Mouse (Mus musculus) left cerebral cortex, adult 11 months (tissue): ENCODE data around the gene Frk.
"Not testable (repeated sequence)": the region's sequence is repeated elsewhere in the genome, so short reads cannot be mapped to it uniquely, and the experiment has no call there.

Experiments
- DNase-seq: peaks from one replicate; pipeline ENCODE4 v3.0.0; 2022; ENCODE audit warnings: low spot score

Frk gene

DNA sequence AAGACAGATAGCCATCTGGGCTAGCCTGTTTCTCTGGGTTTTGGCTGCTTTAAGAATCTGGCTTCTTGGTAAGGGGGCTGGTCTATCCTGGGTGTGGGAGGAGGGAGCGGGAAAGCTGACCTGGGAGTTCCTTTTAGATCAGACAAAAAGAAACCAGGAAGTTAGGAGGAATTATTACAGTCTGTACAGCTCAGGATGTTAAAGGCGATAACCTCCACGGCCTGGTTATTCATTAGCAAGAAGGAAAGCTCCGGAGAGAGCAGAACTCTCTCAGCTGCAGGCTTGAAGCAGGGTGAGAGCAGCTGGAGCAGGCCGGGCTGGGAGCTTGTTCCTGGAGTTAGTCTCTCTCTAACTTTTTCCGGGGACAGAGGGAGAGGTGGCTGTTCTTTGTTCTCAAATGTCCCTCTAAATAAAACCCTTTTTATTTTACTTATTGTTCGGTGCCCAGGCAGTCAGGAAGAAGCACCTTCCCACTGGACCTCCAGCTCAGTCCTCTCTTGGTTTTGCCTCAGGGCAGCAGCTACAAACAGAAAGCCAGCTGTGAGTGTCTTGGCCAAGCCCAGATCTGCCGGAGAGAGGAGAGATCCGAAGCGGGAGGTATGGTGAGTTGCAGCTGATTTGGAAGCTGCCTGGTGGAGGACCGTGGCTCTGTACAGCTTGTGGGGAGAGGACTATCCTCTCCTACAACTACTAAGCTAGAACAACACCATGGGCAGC is at the start of gene Frk:
Gene Frk (plus strand): TSS at position 103 of the 717 bp plus-strand sequence.
- no peak for DNase-seq

GRCm38 (mm10) chr10:34434191-34434590 is 49.0 kb upstream of the Frk start:
- DNase-seq, result not testable (repeated sequence)

- DNase-seq, result peak; percentile 6
Measured at GRCm38 (mm10) chr10:34449469-34449868, 33.7 kb upstream of the Frk start.

DNA sequence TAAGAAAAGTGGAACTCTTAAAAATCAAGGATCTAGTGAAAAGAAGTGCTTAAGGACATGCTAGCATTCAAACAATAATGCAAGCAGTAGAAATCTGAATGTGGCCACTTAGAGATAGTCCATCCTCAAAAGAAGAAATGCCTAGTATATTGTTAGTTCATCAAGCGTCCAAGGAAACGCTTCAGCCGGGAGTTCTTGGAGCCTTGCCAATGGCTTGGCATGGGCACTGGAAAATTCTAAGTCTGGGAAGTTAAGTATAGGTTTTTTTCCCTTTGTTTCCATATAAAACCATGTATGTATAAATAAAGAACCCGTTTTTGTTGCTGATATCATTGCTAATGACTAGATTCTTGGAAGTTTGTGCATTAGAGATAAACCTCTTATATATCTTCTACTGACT is 21.7 kb upstream of the Frk start:
- DNase-seq, result no peak

DNA sequence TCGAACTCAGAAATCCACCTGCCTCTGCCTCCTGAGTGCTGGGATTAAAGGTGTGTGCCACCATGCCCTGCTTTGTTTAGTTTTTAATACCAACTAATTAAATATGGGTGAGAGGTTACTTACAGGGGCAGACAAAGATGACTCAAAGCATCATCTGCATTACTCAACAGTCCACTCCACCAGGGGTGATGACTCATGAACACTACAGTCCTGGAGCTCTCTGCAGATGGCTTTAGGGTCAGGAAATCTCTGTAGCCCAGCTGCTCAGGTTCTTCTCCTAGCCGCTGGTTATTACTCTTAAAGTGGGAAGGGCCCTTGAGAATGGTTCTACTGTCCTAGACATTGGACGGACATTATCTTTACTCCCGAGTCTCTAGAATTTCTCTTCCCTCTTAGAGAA is 18.9 kb upstream of the Frk start:
- DNase-seq, result no peak

DNA sequence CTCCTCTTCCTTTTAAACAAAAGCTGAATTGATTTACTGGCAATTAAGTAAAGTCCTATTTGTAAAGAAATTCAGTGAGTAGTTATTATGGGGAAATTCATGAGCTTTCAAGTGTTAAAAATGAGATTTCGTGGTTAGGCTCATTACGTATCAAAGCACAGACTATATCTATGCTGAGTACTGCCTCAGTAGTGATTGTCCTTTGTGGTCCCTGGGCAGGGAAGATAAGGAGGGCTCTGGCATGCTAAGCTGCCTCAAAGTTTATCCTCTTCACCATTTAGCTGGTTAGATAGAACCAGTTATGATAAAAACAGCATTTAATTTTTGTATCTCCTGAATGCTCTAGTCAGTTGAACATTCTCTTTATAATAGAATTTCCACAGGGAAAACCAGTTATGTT is 14.2 kb upstream of the Frk start:
- DNase-seq, result no peak

DNA sequence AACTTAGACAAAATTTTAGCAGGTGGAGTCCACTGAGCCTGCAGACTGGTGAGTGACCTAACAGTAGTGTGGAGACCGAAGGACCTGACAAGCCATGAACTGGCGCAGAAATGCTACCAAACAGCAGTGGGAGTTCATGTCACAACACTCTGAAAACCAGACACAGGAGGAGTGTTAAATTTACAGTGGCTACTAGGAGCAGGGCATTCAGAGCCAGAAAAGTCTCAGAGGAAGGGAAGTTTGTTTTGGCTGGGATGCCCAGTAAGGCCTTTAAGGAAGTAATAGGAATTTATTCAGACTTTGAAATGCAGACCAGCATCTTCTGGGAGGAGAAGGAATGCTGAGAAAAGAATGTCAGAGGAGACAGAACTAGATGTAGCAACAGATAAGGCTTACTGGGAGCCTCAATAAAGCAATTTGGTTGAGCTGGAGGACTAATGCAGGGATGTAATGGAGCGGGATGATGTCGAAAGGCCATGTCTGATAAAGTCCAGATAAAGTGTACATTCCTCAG is 3.2 kb upstream of the Frk start:
- DNase-seq, result no peak

DNA sequence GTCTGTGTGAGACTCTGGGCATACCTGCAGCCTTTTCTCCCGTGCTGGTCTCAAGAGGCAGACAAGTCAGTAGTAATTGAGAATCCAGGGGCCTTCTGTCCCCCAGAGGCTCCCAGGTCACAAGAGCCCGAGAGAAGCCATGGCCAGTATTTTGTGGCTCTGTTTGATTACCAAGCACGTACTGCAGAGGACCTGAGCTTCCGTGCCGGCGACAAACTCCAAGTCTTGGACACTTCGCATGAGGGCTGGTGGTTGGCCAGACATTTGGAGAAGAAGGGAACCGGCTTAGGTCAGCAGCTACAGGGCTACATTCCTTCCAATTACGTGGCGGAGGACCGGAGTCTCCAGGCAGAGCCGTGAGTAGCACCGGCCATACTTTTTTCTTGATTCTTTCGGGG is 814 bp downstream of the Frk start:
- no peak for DNase-seq

- DNase-seq, result no peak
Measured at GRCm38 (mm10) chr10:34485079-34485478, 1.9 kb downstream of the Frk start.

- no peak for DNase-seq
Measured at GRCm38 (mm10) chr10:34507807-34508206, 24.6 kb downstream of the Frk start.

DNA sequence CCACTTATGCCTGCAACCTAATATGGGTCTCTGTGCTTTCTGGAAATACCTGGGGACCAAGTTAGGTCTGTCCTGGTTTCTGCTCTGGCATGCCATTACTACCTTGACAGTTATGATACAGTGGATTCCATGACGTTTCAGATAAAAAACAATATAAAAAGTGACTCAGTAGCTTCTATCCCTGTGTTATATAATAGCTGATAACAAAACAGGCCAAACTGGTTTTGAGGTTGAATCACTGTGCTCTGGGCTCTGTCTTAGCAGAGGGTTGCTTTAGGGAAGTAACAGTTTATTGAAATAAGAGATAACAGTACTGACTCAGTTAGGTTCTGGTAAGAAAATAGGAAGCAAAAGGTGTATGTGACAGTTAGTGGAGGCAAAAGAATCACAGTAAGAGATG is 25.4 kb downstream of the Frk start:
- no peak for DNase-seq

- no peak for DNase-seq
Measured at GRCm38 (mm10) chr10:34509256-34509655, 26.1 kb downstream of the Frk start.

GRCm38 (mm10) chr10:34511192-34511591 is 28.0 kb downstream of the Frk start:
- DNase-seq, result no peak

GRCm38 (mm10) chr10:34512551-34512950 is 29.4 kb downstream of the Frk start:
- no peak for DNase-seq

- no peak for DNase-seq
Measured at GRCm38 (mm10) chr10:34525598-34525997, 42.4 kb downstream of the Frk start.

- DNase-seq, result no peak
Measured at GRCm38 (mm10) chr10:34531766-34532165, 48.6 kb downstream of the Frk start.

- no peak for DNase-seq
Measured at GRCm38 (mm10) chr10:34532507-34532906, 49.3 kb downstream of the Frk start.

GRCm38 (mm10) chr10:34540687-34541086 is 57.5 kb downstream of the Frk start:
- no peak for DNase-seq

GRCm38 (mm10) chr10:34541717-34542490 is 58.7 kb downstream of the Frk start:
- no peak for DNase-seq

DNA sequence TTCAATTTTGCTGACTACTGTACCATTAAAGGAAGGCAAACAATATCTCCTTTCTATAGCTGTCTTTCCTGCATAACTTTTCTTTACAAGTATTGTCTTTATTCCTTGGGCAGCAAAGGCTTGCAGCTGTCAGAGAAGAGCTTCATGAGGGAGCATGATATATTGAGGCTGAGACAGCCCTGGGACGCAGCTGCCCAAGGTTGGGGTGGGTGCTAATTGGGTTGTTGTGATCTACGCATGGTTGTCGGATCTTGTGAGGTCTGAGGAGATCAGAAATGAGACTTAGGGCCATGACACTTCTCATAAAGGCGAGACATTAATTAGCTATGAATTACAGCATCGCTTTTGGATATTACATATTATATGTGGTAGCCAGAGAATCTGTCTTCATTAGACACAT is 67.4 kb downstream of the Frk start:
- no peak for DNase-seq

GRCm38 (mm10) chr10:34551636-34552035 is 68.4 kb downstream of the Frk start:
- DNase-seq, result no peak

DNA sequence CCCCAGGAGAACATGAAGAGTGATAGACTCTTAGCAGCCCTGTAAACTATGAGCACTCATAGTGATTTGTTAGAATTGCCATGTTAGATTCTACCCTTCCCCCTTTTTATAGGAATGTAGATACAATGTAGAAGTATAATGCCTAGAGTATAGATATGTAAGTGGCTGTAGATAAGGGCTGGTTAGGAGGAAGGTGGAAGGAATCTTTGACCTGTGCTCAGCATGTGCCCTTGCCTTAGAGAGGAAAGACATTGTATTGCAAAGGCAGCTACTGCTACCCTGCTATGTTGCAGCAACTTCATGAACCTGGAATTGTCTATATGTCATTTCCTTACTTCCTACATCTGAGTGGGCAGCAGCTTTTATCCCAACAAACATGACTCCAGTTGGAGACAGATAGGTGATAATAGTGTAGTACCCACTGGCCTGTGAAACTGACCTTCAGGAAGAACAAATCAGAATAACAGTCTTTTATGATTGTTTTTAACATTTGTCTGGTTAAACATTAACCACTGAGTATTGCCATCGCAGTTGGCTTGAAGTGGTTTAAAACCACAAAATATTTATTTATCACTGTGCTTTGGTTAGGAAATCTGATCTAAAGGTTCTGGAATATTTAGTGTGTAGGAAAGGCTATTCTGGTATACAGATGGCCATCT is 80.4 kb downstream of the Frk start:
- no peak for DNase-seq

GRCm38 (mm10) chr10:34615474-34615873 is 132.3 kb downstream of the Frk start:
- no peak for DNase-seq
